Mouse (Mus musculus) lung, adult 10 weeks (tissue): ENCODE measurements around the gene Ugt1a8. TPM values are rescaled to one million over a fixed set of nuclear protein-coding genes. Genes with fewer than 3 reads are reported as not detected.

Experiments used
- polyA plus RNA-seq: library from polyadenylated mRNA; stranded (reverse); fragments of 350-450 nt; fragmentation: Illumina TruSeq; extraction: RNeasy Lipid Tissue Mini Kit (QIAGEN cat#74804); gene quantifications from one replicate; pipeline ENCODE4 v1.2.3, GENCODE M21; 2014; ENCODE audit warnings: low read depth, low replicate concordance; ENCODE audit not compliant: insufficient read depth

The Ugt1a8 gene
- not detected for polyA plus RNA-seq

DNA sequence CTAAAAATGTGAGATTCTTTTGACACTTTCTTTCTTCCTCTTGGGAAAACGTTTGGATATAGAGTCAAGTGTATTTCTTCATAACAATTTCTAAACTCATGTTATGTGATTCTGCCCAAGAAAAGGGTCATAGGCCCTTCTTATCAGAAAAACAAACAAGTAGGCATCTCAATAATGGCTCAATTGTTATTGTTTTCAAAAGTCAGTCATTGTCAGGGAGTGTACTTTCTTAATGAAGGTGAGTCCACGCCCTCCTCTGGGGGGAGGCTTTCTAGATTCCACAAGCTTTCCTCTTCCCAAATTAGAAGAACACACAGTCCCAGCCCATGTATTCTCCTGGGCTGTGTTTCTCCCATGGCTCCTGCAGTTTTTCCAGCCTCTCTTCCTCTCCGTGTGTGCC is at the start of gene Ugt1a8:
Ugt1a8 (plus strand) TSS at position 301 of the 400 bp plus-strand sequence.

DNA sequence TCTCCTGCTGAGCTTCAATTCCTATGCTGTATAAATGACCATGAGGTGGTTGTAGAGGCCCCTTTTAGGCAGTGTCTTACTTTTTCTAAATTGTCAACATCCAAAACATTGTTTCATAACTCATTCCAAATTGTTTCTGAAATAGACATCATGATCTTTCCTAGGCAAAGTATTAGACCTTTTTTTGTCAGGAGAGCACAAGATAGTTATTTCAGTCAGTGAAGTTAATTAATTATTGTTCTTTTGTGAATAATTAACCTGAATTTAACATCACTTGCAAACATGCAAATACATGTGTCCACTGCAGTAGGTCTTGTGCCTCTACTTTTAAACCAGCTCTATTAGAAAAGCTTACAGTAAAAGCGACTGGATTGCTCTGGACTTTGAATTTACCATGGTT is 32.5 kb upstream of the Ugt1a8 start, which contains the start of gene Ugt1a10:
Ugt1a10 (plus strand) TSS at position 301 of the 400 bp plus-strand sequence.

DNA sequence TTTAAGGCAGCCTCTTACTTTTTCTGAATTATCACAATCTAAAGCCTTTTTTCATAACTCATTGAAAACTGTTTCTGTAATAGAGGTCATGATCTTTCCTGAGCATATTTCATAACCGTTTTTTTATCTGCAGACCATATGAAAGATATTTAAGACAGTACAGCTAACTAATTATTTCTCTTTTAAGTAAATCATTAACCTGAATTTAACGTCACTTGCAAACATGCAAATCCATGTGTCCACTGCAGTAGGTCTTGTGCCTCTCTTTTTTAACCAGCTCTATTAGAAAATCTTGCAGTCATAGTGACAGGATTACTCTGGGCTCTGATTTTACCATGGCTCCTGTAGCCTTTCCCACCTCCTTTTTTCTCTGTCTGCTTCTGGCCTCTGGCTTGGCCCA is 17.1 kb upstream of the Ugt1a8 start, which contains the start of gene Ugt1a9:
Ugt1a9 (plus strand) TSS at position 306 of the 400 bp plus-strand sequence.

GRCm38 (mm10) chr1:88094941-88095492 is 7.4 kb downstream of the Ugt1a8 start, which contains the start of gene Ugt1a7c:
TSS of gene Ugt1a7c (plus strand) at chr1:88095062.

DNA sequence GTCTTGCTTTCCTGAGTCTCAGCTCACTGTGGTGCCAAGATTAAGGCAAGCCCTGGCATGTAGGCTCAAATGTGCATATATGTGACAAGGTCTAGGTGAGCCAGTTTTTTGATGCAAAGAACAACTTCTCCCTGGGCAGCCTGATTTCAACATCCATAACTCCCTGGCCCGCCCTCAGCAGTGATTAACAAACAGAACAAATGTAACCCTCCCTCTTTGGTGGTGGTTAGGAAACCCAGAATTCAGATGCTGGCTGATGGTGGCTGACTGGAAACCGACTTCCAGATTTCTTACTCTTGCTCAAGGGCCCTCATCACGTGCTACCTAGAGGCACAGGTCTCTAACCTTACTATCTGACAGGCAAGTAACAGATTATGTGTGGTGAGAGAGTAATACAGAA is 15.4 kb downstream of the Ugt1a8 start, which contains the start of gene Ugt1a6b:
Ugt1a6b (plus strand) TSS at position 234 of the 400 bp plus-strand sequence.

GRCm38 (mm10) chr1:88134457-88135011 is 46.9 kb downstream of the Ugt1a8 start, which contains the start of gene Ugt1a6a:
TSS of gene Ugt1a6a (plus strand) at chr1:88134809.

DNA sequence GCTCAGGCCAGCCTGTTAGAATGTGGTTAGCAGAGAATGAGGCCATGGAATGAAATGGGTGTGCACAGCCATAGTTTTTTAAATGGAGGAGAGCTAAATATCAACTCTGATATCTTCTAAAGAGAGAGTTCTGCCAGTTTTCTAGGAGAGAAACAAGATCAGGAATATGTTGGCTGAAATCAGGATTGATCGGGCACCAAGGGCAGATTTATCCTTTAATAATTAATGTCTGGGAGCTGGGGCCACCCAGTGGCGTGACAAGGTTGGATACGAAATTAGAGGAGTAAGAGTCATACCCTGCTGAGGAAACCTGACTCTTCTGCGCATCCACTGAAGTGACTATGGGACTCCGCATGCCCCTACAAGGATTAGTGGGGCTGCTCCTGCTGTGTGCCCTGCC is 78.1 kb downstream of the Ugt1a8 start, which contains the start of gene Ugt1a5:
Ugt1a5 (plus strand) TSS at position 302 of the 400 bp plus-strand sequence.

GRCm38 (mm10) chr1:88200456-88200855 is 112.8 kb downstream of the Ugt1a8 start, which contains the start of gene Ugt1a2:
TSS of gene Ugt1a2 (plus strand) at chr1:88200601.

GRCm38 (mm10) chr1:88205294-88205922 is 117.8 kb downstream of the Ugt1a8 start, which contains the start of gene Dnajb3:
TSS of gene Dnajb3 (minus strand) at chr1:88205782.

GRCm38 (mm10) chr1:88211812-88212211 is 124.2 kb downstream of the Ugt1a8 start, which contains the start of gene Ugt1a1:
TSS of gene Ugt1a1 (plus strand) at chr1:88211959.

GRCm38 (mm10) chr1:88226670-88227379 is 139.2 kb downstream of the Ugt1a8 start, which contains the start of gene Mroh2a:
TSS of gene Mroh2a (plus strand) at chr1:88226986.

Other genes starting within 250 kb of the Ugt1a8 start
- 24.4 TPM for gene Dgkd, start 234.5 kb upstream of the Ugt1a8 start, polyA plus RNA-seq
- 5.5 TPM for gene Usp40, start 79.3 kb upstream of the Ugt1a8 start, polyA plus RNA-seq
- not detected for gene Ugt1a10, start 32.4 kb upstream of the Ugt1a8 start, polyA plus RNA-seq
- gene Ugt1a9, start 17.0 kb upstream of the Ugt1a8 start, polyA plus RNA-seq, result not detected
- gene Ugt1a7c, start 7.2 kb downstream of the Ugt1a8 start, polyA plus RNA-seq, result 3.0 TPM
- gene Ugt1a6b, start 15.4 kb downstream of the Ugt1a8 start, polyA plus RNA-seq, result 2.4 TPM
- gene Ugt1a6a, start 47.0 kb downstream of the Ugt1a8 start, polyA plus RNA-seq, result 25.8 TPM
- not detected for gene Ugt1a5, start 78.2 kb downstream of the Ugt1a8 start, polyA plus RNA-seq
- gene Ugt1a2, start 112.8 kb downstream of the Ugt1a8 start, polyA plus RNA-seq, result not detected
- gene Dnajb3, start 118.0 kb downstream of the Ugt1a8 start, polyA plus RNA-seq, result 1.3 TPM
- 0.14 TPM for gene Ugt1a1, start 124.1 kb downstream of the Ugt1a8 start, polyA plus RNA-seq
- 0.27 TPM for gene Mroh2a, start 139.2 kb downstream of the Ugt1a8 start, polyA plus RNA-seq
- gene Hjurp, start 189.8 kb downstream of the Ugt1a8 start, polyA plus RNA-seq, result 11.8 TPM
- not detected for gene Trpm8, start 189.8 kb downstream of the Ugt1a8 start, polyA plus RNA-seq